Mouse (Mus musculus) C2C12 (cell line): ENCODE results near the gene Arhgef2. TPM values are rescaled to one million over a fixed set of nuclear protein-coding genes. Genes with fewer than 3 reads are reported as not detected.

Experiments
- H3K27me3 ChIP-seq: one replicate; pipeline ENCODE4 v1.6.1; 2011; ENCODE audit not compliant: control insufficient read depth, insufficient read depth, insufficient read length
- H3K36me3 ChIP-seq: one replicate; pipeline ENCODE4 v1.6.1; 2011; ENCODE audit not compliant: control insufficient read depth, insufficient read depth
- H3K4me3 ChIP-seq: one replicate; pipeline ENCODE4 v1.5.1; 2011; ENCODE audit warnings: mild to moderate bottlenecking, control low read depth; ENCODE audit not compliant: poor library complexity, insufficient read depth, severe bottlenecking
- H3K79me2 ChIP-seq: one replicate; pipeline ENCODE4 v1.6.1; 2011; ENCODE audit not compliant: control insufficient read depth, insufficient read depth
- H3K79me3 ChIP-seq: one replicate; pipeline ENCODE4 v1.6.1; 2011; ENCODE audit warnings: low read depth, control low read depth
- H3ac ChIP-seq: one replicate; pipeline ENCODE3; 2011; ENCODE audit warnings: low read depth; ENCODE audit not compliant: control insufficient read depth, insufficient read length
- CEBPB ChIP-seq: IDR thresholded peaks from one replicate; pipeline ENCODE4 v1.6.1; 2011; ENCODE audit warnings: low read depth, mild to moderate bottlenecking, control low read depth, moderate library complexity
- CTCF ChIP-seq: IDR thresholded peaks from one replicate; pipeline ENCODE4 v1.5.1; 2011; ENCODE audit not compliant: control insufficient read depth, insufficient read depth, insufficient read length
- FOSL1 ChIP-seq: IDR thresholded peaks from one replicate; pipeline ENCODE4 v1.8.0; 2011; ENCODE audit warnings: mild to moderate bottlenecking, low read length; ENCODE audit not compliant: poor library complexity, insufficient read depth, severe bottlenecking
- MAX ChIP-seq: IDR thresholded peaks from one replicate; pipeline ENCODE4 v1.6.1; 2011; ENCODE audit warnings: mild to moderate bottlenecking, control low read depth
- MYOD1 ChIP-seq: IDR thresholded peaks from one replicate; pipeline ENCODE4 v1.6.1; 2011; ENCODE audit warnings: low read depth; ENCODE audit not compliant: control insufficient read depth, insufficient read length
- MYOG ChIP-seq: IDR thresholded peaks from one replicate; pipeline ENCODE4 v1.6.1; 2011; ENCODE audit not compliant: control insufficient read depth, insufficient read length; ENCODE audit errors: extremely low read depth
- USF1 ChIP-seq: IDR thresholded peaks from one replicate; pipeline ENCODE4 v1.6.1; 2011; ENCODE audit warnings: low read depth, mild to moderate bottlenecking, control low read depth, moderate library complexity
- polyA plus RNA-seq: library from polyadenylated mRNA; unstranded; fragments of >200 nt; fragmentation: generic; extraction: Trizol; gene quantifications from one replicate; pipeline ENCODE4 v1.2.1, GENCODE M21; 2012; ENCODE audit warnings: missing spikeins

Gene Arhgef2
- polyA plus RNA-seq, 1 experiment, result 88.3 TPM

- Histone ChIP-seq H3K27me3 (no peaks in the 10 kb centered on the region), H3ac (no peak overlapping the region), H3K36me3 (peaks cover 91% of the 10 kb centered on the region), H3K79me3 (no peaks in the 10 kb centered on the region), H3K79me2 (no peaks in the 10 kb centered on the region), H3K4me3 (no peak overlapping the region)
- TF ChIP-seq CEBPB (no peak), CTCF (no peak), USF1 (no peak), MAX (no peak), MYOG (no peak), FOSL1 (no peak), MYOD1 (no peak)
These were observed 39.6 kb upstream of the Arhgef2 start for GRCm38 (mm10) chr3:88566116-88566515.

GRCm38 (mm10) chr3:88566536-88567061 lies 39.2 kb upstream of the Arhgef2 start:
- TF ChIP-seq FOSL1, result no peak
- Histone ChIP-seq H3K79me2 (no peaks in the 10 kb centered on the region), H3K4me3 (no peak overlapping the region), H3K27me3 (no peaks in the 10 kb centered on the region), H3K36me3 (peaks cover 86% of the 10 kb centered on the region), H3K79me3 (no peaks in the 10 kb centered on the region), H3ac (no peak overlapping the region)

- no peak for TF ChIP-seq CTCF
- no peak for TF ChIP-seq CEBPB
- TF ChIP-seq MYOD1, result no peak
- TF ChIP-seq MAX, result no peak
- no peak for TF ChIP-seq FOSL1
- TF ChIP-seq USF1, result no peak
- TF ChIP-seq MYOG, result no peak
- no peak overlapping the region for H3K4me3 ChIP-seq
- H3K27me3 ChIP-seq, result no peaks in the 10 kb centered on the region
These were observed 37.9 kb upstream of the Arhgef2 start for GRCm38 (mm10) chr3:88567892-88568291.

GRCm38 (mm10) chr3:88568615-88569014 lies 37.2 kb upstream of the Arhgef2 start:
- no peak for TF ChIP-seq CEBPB
- no peak for TF ChIP-seq MYOG
- TF ChIP-seq USF1, result no peak
- H3K79me2 ChIP-seq, result no peaks in the 10 kb centered on the region
- H3K4me3 ChIP-seq, result no peak overlapping the region
- H3ac ChIP-seq, result no peak overlapping the region
- no peaks in the 10 kb centered on the region for H3K27me3 ChIP-seq
- H3K79me3 ChIP-seq, result no peaks in the 10 kb centered on the region
- peaks cover 67% of the 10 kb centered on the region for H3K36me3 ChIP-seq

More at GRCm38 (mm10) chr3:88567892-88568291, 37.9 kb upstream of the Arhgef2 start:
- Histone ChIP-seq H3K79me3 (no peaks in the 10 kb centered on the region), H3K36me3 (peaks cover 74% of the 10 kb centered on the region), H3ac (no peak overlapping the region), H3K79me2 (no peaks in the 10 kb centered on the region)

DNA sequence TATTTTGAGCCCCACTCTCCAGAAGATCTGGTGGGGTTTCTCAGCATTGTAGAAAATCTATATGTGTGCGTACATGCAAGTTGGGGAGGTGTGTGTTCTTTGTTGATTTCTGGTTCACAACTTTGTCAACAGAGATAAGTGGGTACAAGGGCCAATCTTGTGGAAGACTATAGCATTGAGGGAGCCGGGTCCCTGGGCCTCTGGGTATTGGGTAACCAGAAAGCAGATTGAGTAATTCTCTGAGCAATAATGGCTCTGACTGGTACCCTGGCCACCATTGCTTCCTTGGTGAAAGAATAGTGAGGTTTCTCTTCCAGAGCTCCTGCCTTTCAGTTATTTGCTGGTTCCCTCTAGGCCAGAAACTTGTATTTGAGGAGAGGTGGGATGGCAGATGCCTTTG lies 36.7 kb upstream of the Arhgef2 start:
- no peaks in the 10 kb centered on the region for H3K79me3 ChIP-seq
- H3K4me3 ChIP-seq, result no peak overlapping the region
- no peaks in the 10 kb centered on the region for H3K27me3 ChIP-seq
- TF ChIP-seq CTCF, result no peak
- TF ChIP-seq CEBPB, result no peak
- TF ChIP-seq USF1, result no peak
- no peak for TF ChIP-seq MYOG
- no peak for TF ChIP-seq MAX
- TF ChIP-seq MYOD1, result no peak
- H3K36me3 ChIP-seq, result peaks cover 62% of the 10 kb centered on the region
- no peaks in the 10 kb centered on the region for H3K79me2 ChIP-seq
- H3ac ChIP-seq, result no peak overlapping the region

DNA sequence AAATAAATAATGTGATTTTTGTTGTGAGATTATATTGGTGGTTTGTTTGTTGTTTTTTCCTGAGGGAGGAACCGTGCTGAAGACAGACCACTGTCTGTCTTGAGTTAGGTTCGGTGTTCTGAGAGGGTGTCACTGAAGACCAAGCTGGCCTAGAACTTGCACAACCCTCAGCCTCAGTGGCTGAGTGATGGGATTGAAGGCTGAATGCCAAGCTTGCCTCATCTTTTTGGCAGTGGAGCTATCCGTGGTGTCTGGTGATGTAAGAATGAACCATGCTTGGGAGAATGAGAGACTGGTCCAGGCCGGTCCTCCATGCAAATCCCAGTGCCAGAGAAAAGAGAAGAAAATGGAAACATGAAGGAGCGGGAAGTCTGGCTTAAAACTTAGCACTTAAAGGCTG lies 36.1 kb upstream of the Arhgef2 start:
- Histone ChIP-seq H3K36me3 (peaks cover 57% of the 10 kb centered on the region), H3K79me2 (no peaks in the 10 kb centered on the region), H3K27me3 (no peaks in the 10 kb centered on the region), H3K79me3 (no peaks in the 10 kb centered on the region), H3ac (no peak overlapping the region), H3K4me3 (no peak overlapping the region)
- TF ChIP-seq MAX, result no peak
- no peak for TF ChIP-seq USF1
- no peak for TF ChIP-seq FOSL1
- no peak for TF ChIP-seq MYOD1
- TF ChIP-seq MYOG, result no peak
- TF ChIP-seq CTCF, result no peak
- TF ChIP-seq CEBPB, result no peak
